In the genomic region with DNA sequence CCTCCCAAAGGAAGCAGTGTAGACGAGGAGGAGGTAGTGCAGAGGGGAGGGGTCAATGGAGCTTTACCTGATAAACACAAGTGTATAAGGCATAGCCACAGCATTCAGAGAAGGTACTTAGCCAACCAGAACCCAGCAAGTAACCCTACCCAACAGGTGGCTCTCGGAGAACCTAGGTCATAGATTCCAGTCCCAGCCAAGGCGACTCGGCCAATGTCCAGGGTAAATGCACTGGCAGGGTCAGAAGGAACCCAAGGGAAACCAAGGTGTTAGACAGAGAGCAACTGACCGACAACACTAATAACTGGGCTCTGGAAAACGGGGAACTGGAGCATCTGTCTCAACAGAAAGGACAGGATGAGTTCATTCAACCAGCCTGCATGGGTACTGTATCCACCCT, we compare ENCODE assay signal across 19 mouse cellular contexts. TPM values are rescaled to one million over a fixed set of nuclear protein-coding genes. Genes with fewer than 3 reads are reported as not detected.
DNase-seq lines count a peak whose midpoint lies in the region; ATAC-seq and TF ChIP-seq lines count a peak whose summit lies in the region.
"Had no signal": no experiment of that assay in that cellular context is flagged by ENCODE, and none has a peak within 500 bp of the region (broad histone marks: within the 10 kb centered on the region; RNA-seq: fewer than 3 reads in every experiment).

No protein-coding gene starts in this region.

- H3K4me3 ChIP-seq in gastrocnemius, adult 2 months, result peak overlapping the region; percentile 13; the same call in 1 of the 2 replicates
- H3K4me3 ChIP-seq in liver, adult 2 months (ENCODE audit: insufficient read depth, low read depth, low read length), result no peak overlapping the region
- peak overlapping the region; percentile 41; the same call in 1 of the 2 replicates for H3K4me3 ChIP-seq in liver, embryonic 13.5 days (replicated peaks)
- peak overlapping the region; percentile 38 for H3K4me3 ChIP-seq in stomach, embryonic 15.5 days (replicated peaks)
- H3K4me3 ChIP-seq in midbrain, embryonic 16.5 days (ENCODE audit: low read depth, low read length), result no peak overlapping the region
- H3K4me3 ChIP-seq: forebrain, embryonic 13.5 days; limb, embryonic 15.5 days; neural tube, embryonic 12.5 days had no signal

- no peak for TF ChIP-seq CTCF in gastrocnemius, adult 2 months (IDR thresholded peaks at IDR 0.05)
- no peak for TF ChIP-seq CTCF in liver, adult 2 months (IDR thresholded peaks at IDR 0.05; ENCODE audit: low read depth, low read length)

- H3K27me3 ChIP-seq in liver, adult 2 months (ENCODE audit: control insufficient read depth, insufficient read depth, low read length), result no peaks in the 10 kb centered on the region
- H3K27me3 ChIP-seq in liver, embryonic 13.5 days, result no peaks in the 10 kb centered on the region
- H3K27me3 ChIP-seq in stomach, embryonic 15.5 days (replicated peaks), result no peaks in the 10 kb centered on the region
- no peaks in the 10 kb centered on the region for H3K27me3 ChIP-seq in midbrain, embryonic 16.5 days (ENCODE audit: control insufficient read depth, insufficient read depth, low read depth, low read length)
- H3K27me3 ChIP-seq: CH12.LX; forebrain, embryonic 13.5 days; limb, embryonic 15.5 days; neural tube, embryonic 12.5 days had no signal

- 0 out of 2 replicates have a peak, but pooled peaks have one; percentile 3 for ATAC-seq in liver, embryonic 13.5 days (ENCODE audit: low read depth)
- no peak for ATAC-seq in stomach, embryonic 15.5 days (ENCODE audit: insufficient read depth, low FRiP score, low read depth)
- ATAC-seq in midbrain, embryonic 16.5 days, result no peak
- ATAC-seq: activated CD4-positive, CD25-positive, alpha-beta regulatory T cell, adult 4 months; forebrain, embryonic 13.5 days had no signal

- H3K9me3 ChIP-seq in liver, embryonic 13.5 days (replicated peaks), result no peaks in the 10 kb centered on the region
- H3K9me3 ChIP-seq in stomach, embryonic 15.5 days, result no peaks in the 10 kb centered on the region
- H3K9me3 ChIP-seq in midbrain, embryonic 16.5 days (replicated peaks; ENCODE audit: control insufficient read depth, low read length, poor library complexity, severe bottlenecking), result no peaks in the 10 kb centered on the region
- H3K9me3 ChIP-seq: forebrain, embryonic 13.5 days; limb, embryonic 15.5 days; neural tube, embryonic 12.5 days had no signal

- TF ChIP-seq POLR2A in liver, adult 2 months (IDR thresholded peaks at IDR 0.05; ENCODE audit: extremely low read depth, insufficient read depth, low read length), result no peak

- intact Hi-C loops in gastrocnemius, adult 2 months (cut with DNase I), result loop anchor here (5.0 kb wide), 1 partner anchor 58 kb away; a partner anchor contains a TSS

- H3K9ac ChIP-seq in liver, adult 2 months (ENCODE audit: low read depth, low read length), result no peak overlapping the region
- H3K9ac ChIP-seq in liver, embryonic 13.5 days, result no peak overlapping the region
- H3K9ac ChIP-seq in stomach, embryonic 15.5 days, result no peak overlapping the region
- H3K9ac ChIP-seq in midbrain, embryonic 16.5 days (ENCODE audit: low read depth, low read length), result no peak overlapping the region
- H3K9ac ChIP-seq: forebrain, embryonic 13.5 days; limb, embryonic 15.5 days; neural tube, embryonic 12.5 days had no signal

- 83% methylated on average over 6 of the region's 6 CpGs for WGBS in liver, adult 2 months
- WGBS in liver, embryonic 13.5 days (ENCODE audit: insufficient replicate concordance), result 61% methylated on average over 6 of the region's 6 CpGs
- 74% methylated on average over 6 of the region's 6 CpGs for WGBS in stomach, embryonic 15.5 days
- 95% methylated on average over 6 of the region's 6 CpGs for WGBS in midbrain, embryonic 16.5 days

- peaks cover 8% of the 10 kb centered on the region; the same call in 1 of the 2 replicates for H3K4me1 ChIP-seq in liver, adult 2 months (ENCODE audit: control insufficient read depth, insufficient read depth, low read length)
- H3K4me1 ChIP-seq in liver, embryonic 13.5 days (replicated peaks), result peaks cover 52% of the 10 kb centered on the region
- H3K4me1 ChIP-seq in stomach, embryonic 15.5 days, result peaks cover 34% of the 10 kb centered on the region
- H3K4me1 ChIP-seq in midbrain, embryonic 16.5 days (ENCODE audit: control insufficient read depth, insufficient read depth, low read length), result no peaks in the 10 kb centered on the region
- H3K4me1 ChIP-seq: forebrain, embryonic 13.5 days had no signal

- no peaks in the 10 kb centered on the region for H3K79me2 ChIP-seq in liver, adult 2 months (ENCODE audit: control insufficient read depth, insufficient read depth, low read length)

- DNase-seq in gastrocnemius, adult 2 months, result peak; percentile 78
- no peak for DNase-seq in gastrocnemius, postnatal 10 days
- DNase-seq in liver, adult 2 months (ENCODE audit: extremely low read depth, low read depth, low spot score), result no peak
- no peak for DNase-seq in liver
- DNase-seq in liver, embryonic 13.5 days, result no peak
- DNase-seq in adrenal gland, adult 2 months, result no peak
- DNase-seq: adrenal gland, postnatal 36 days; cerebellum, postnatal 10 days; heart, postnatal 4 days; layer of hippocampus, adult 9-11 months; thymus, postnatal 36 days had no signal

- H3K4me2 ChIP-seq in liver, embryonic 13.5 days, result peak overlapping the region; percentile 51
- H3K4me2 ChIP-seq in stomach, embryonic 15.5 days, result peak overlapping the region; percentile 38
- no peak overlapping the region for H3K4me2 ChIP-seq in midbrain, embryonic 16.5 days (ENCODE audit: low read length)
- H3K4me2 ChIP-seq: forebrain, embryonic 13.5 days; limb, embryonic 15.5 days; neural tube, embryonic 12.5 days had no signal

- H3K36me3 ChIP-seq in liver, adult 2 months (ENCODE audit: control insufficient read depth, insufficient read depth, low read length), result no peaks in the 10 kb centered on the region
- no peaks in the 10 kb centered on the region for H3K36me3 ChIP-seq in liver, embryonic 13.5 days
- no peaks in the 10 kb centered on the region for H3K36me3 ChIP-seq in stomach, embryonic 15.5 days
- H3K36me3 ChIP-seq in midbrain, embryonic 16.5 days (ENCODE audit: control insufficient read depth, insufficient read depth, low read length), result peaks cover 30% of the 10 kb centered on the region; the same call in 1 of the 2 replicates
- H3K36me3 ChIP-seq: limb, embryonic 15.5 days; neural tube, embryonic 12.5 days had no signal

- H3K27ac ChIP-seq in gastrocnemius, adult 2 months, result peak overlapping the region; percentile 67
- peak overlapping the region; percentile 32; the same call in 1 of the 2 replicates for H3K27ac ChIP-seq in liver, adult 2 months (replicated peaks; ENCODE audit: insufficient read depth, low read depth, low read length)
- no peak overlapping the region for H3K27ac ChIP-seq in liver, embryonic 13.5 days
- no peak overlapping the region for H3K27ac ChIP-seq in stomach, embryonic 15.5 days
- H3K27ac ChIP-seq in midbrain, embryonic 16.5 days (ENCODE audit: low read length), result no peak overlapping the region
- H3K27ac ChIP-seq: forebrain, embryonic 13.5 days; kidney, postnatal 0 days; limb, embryonic 15.5 days; neural tube, embryonic 12.5 days had no signal

RNA-seq across cellular contexts. Expression of a gene that starts 55.8 kb away (rescaled TPM):
- 1 to 10 TPM in 1 of 2 experiments, under 1 TPM in 1; 0.64 to 2.4 TPM for total RNA-seq in gastrocnemius, adult 2 months (2021)
- 1 to 10 TPM; 8.2 to 8.9 TPM for total RNA-seq in gastrocnemius, postnatal 10 days (2021)
- total RNA-seq in liver, adult 2 months (2014; rRNA removed), result 0.09 and 0.13 TPM in 2 replicates
- 0.02 TPM in 1 of 2 replicates, not detected in the other for polyA plus RNA-seq in liver, adult 2 months (2012; rRNA removed)
- polyA plus RNA-seq in liver, embryonic 13.5 days (2015; fragmentation: Nextera tagmentation; extraction: Ambion mirVana), result 0.30 and 0.41 TPM in 2 replicates
- polyA plus RNA-seq in stomach, embryonic 15.5 days (2015; fragmentation: Nextera tagmentation; extraction: Ambion mirVana), result 5.2 and 6.1 TPM in 2 replicates
- 1 to 10 TPM; 5.2 to 8.3 TPM for total RNA-seq in adrenal gland, adult 2 months (2021)
- polyA plus RNA-seq in adrenal gland, adult 2 months (2012; rRNA removed), result 0.88 and 0.90 TPM in 2 replicates
- 188 and 194 TPM in 2 replicates for polyA plus RNA-seq in midbrain, embryonic 16.5 days (2015; fragmentation: Nextera tagmentation; extraction: Ambion mirVana)
- polyA plus RNA-seq: activated CD4-positive, CD25-positive, alpha-beta regulatory T cell, adult 4 months had no signal

Comparison
In these comparisons a context has a peak if more than half of its experiments do, and no peak if none do; other contexts are left out.
1. H3K27ac ChIP-seq: peak in gastrocnemius, adult 2 months (single experiment) and liver, adult 2 months (single experiment); none in liver, embryonic 13.5 days (single experiment), stomach, embryonic 15.5 days (single experiment) and midbrain, embryonic 16.5 days (single experiment).
2. H3K4me3 ChIP-seq: peak in gastrocnemius, adult 2 months (single experiment), liver, embryonic 13.5 days (single experiment) and stomach, embryonic 15.5 days (single experiment); none in liver, adult 2 months (single experiment) and midbrain, embryonic 16.5 days (single experiment).
3. RNA of a gene that starts 55.8 kb away (polyA plus RNA-seq): 188 to 194 TPM in midbrain, embryonic 16.5 days; 5.2 to 6.1 TPM in stomach, embryonic 15.5 days, 0.88 to 0.90 TPM in adrenal gland, adult 2 months, 0.30 to 0.41 TPM in liver, embryonic 13.5 days and 0.02 TPM in liver, adult 2 months; every median in the first group is over 10 times any median in the second.